Mouse (Mus musculus) adrenal gland, adult 18-20 months (tissue): ENCODE data around the gene Tmem110. TPM values are rescaled to one million over a fixed set of nuclear protein-coding genes. Genes with fewer than 3 reads are reported as not detected.
A peak's percentile ranks its signal among the peaks of the same experiment; 100 is the strongest.

Experiments
- DNase-seq, 2 experiments: peaks; one replicate each; pipeline ENCODE4 v3.0.0; 2021 to 2022; ENCODE audit warnings: low spot score in 2 of 2
- total RNA-seq, 2 experiments: library from RNA; stranded (reverse); gene quantifications; 1 replicate in 1 of 2; 2 replicates in 1 of 2; pipeline ENCODE4 v1.2.3; 2021

The Tmem110 gene
- total RNA-seq, 2 experiments from 2014 or later = 16.9 to 25.7 TPM

DNA sequence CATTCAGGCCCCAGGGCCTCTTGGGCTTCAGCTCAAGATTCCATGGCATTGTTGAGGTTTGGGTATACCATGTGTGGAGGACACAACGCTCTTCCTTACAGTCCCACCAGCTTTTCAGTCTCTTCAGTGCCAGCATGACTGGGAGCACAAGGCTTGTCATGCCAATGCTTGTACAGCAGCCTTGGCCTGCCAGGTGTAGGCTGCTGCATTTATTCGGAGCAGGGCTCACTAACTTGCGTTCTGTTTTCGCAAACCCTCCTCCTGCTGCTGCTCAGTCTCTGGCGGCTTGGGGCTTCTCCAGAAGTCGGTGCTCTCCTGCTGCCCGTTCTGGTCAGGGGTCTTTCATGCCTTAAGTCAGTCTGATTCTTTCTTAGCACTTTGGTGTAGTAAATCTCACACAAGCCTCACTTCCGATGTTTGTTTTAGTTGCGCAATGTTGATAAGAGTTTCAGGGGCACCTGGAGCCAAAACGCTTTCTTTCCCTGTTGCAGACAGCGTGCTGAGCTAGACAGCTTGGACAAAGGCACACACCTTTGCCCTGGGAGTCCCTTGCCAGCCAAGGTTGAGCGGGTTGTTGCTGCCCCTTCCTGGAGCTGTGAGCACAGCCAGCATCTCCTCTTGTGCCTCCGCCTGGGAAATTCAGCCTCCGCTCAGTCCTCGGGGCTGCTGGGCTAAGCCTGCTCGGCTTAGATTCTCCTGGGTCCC lies 36.2 kb downstream of the Tmem110 start:
- DNase-seq = no peak

- DNase-seq = no peak
Observed at GRCm38 (mm10) chr14:30862368-30862767, 37.0 kb downstream of the Tmem110 start.

GRCm38 (mm10) chr14:30865311-30865710 lies 39.9 kb downstream of the Tmem110 start:
- DNase-seq = no peak

DNA sequence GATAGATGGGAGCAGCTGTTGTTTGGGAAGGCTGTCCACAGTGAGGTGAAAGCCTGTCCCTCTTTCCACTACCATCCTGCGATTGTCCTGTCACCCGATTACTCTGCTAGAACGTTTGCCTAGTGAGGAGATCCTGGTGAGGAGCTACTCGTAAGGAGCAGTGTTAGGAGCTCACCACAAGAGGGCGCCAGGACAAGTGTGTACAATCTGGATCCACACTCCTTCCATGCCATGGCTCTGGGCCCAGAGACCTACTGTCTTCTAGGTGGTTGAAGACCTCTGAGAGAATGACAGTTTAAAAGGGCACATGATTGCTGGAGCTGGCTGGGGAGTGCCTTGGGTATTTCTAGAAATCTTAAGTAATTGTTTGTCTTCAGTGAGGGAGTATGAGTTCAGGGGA lies 41.7 kb downstream of the Tmem110 start:
- DNase-seq = peak; percentile 63 to 71

DNA sequence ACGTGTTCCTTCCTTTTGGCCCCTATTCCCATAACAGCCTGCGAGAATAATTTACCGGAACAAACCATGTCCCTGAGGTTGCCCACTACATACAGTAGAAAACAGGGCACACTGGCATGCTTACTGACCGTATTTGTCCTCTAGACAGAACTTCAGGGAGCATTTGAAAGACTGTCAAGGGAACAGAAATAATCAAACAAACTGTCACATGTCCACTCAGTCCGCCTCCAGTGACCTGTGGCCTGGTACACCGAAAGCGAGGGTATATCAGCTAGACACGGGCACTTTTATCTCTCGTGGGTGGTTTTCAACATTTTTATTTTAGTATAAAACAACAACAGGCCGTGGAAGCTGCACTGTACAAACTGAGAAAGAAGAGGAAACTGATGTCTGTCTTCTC lies 43.4 kb downstream of the Tmem110 start:
- no peak for DNase-seq

- no peak for DNase-seq
Observed at GRCm38 (mm10) chr14:30869391-30869801, 44.0 kb downstream of the Tmem110 start.

DNA sequence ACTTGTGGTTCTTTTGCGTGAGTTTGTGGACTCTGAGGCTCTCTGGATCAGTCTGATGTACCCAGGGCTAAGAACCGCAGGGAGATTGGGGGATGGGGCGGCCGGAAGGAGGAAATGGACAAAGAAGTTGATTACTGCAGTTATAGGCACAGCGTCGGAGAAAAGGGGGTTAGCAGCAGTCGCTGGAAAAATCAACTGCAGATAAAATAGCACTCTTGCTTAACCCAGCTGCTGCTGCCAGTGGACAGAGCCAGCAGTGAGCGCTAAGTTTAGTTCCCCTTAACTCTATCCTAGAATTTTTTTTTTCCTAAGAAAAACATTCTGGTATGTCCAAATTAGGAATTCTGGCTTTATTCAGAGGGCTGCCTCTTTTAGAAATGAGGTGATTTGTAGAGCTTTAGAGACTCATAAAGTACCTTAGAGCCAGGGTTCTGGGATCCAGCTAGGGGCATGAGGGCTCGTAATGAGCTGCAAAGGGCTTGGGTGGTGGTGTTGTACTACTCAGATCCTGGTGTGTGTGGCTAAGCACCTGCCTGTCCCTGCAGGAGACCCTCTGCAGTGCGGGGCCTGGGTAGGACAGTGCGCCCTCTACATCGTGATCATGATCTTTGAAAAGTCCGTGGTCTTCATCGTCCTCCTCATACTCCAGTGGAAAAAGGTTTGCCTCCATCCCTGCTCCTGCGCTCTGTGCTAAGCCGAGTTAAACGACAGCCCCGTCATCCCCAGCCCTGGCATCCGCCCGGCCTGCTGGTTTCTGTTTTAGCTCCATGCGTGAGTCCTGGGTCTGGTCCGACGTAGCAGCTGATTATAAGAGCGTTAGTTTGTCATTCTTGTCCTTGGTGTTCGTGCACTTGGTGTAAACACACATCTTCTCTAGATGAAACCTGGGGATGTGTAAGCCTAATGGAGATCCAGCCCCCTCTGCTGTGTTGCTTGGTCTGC lies 45.1 kb downstream of the Tmem110 start:
- no peak for DNase-seq

DNA sequence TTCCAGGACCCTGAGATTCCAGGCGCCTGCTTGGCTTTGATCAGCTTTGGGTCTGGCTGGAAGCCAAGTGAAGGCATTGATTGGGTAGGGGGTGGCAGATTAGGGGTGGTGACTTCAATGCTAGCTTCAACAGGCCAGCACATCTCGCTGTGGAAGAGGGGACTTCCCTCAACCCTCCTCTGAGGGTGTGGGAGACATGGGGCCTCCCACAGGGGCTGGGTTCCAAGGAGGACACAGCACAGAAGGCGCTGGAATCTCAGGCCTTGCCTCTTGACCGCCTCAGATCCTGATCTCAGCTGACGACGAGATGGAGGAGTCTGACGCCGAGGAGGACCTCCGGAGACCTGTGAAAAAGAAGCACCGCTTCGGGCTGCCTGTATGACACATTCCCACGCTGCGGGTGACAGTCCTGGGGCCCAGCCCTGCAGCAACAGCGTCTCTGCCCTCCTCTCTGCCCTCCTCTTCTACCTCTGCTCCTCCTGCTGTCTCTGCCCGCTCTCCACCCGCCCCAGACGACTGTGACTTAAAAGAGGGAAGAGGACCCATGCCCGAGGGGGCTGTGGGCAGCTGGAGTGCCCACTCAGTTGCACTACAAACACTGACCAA lies 48.8 kb downstream of the Tmem110 start:
- no peak for DNase-seq

DNA sequence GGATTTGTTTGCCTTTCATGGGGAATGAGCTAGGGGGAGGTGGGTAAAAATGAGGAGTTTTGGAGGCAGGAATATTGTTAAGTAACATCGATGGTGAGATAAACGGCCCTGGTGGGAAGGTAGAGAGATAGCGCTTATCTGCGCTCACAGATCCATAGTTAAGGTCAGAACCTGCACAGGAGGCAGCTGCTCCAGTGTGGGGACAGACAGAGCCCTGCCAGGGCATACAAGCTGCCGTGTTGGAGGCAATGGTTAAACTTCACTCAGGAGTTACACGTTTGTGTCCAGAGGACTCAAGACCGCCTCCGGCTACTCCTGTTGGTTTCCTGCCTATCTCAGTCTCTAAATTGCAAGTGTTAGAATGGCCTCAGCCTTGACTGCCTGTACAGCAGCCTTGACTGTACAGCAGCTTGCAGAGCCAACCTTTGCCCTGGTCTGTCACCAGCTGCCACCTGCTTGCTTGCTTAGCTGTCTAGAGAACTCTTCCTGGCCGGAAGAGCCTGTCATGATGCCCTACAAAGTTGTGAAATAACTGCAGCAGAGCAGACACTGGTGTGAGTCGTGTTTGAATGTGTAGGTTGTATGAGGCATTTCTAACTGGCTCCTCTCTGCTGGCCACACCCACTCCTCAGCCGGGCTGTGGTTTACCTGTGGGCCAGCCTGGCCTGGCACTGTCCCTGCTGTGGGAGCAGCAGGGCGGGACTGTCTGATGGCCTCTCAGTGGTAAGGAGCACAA lies 49.9 kb downstream of the Tmem110 start:
- DNase-seq = no peak

GRCm38 (mm10) chr14:30875955-30876354 lies 50.6 kb downstream of the Tmem110 start:
- no peak for DNase-seq

GRCm38 (mm10) chr14:30876451-30876850 lies 51.1 kb downstream of the Tmem110 start:
- no peak for DNase-seq

DNA sequence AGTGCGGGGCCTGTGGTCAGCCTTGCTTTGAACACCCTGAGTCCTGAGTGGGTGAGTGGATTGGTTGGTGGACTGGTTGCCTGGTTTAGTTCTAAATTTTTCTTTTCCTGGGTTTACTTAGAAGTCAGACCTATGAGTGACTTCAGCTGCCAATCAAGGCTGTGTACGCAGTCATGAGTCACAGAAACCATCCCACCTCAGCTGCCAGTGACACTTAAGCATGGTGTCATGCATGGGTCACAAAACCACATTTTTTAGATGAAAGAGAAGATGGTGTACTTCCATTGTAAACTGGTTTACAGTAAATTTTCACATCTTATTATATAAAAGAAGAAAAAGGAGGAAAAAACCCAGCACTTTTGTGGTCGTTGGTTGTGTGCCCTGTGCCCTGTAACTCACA lies 52.4 kb downstream of the Tmem110 start:
- DNase-seq = no peak

DNA sequence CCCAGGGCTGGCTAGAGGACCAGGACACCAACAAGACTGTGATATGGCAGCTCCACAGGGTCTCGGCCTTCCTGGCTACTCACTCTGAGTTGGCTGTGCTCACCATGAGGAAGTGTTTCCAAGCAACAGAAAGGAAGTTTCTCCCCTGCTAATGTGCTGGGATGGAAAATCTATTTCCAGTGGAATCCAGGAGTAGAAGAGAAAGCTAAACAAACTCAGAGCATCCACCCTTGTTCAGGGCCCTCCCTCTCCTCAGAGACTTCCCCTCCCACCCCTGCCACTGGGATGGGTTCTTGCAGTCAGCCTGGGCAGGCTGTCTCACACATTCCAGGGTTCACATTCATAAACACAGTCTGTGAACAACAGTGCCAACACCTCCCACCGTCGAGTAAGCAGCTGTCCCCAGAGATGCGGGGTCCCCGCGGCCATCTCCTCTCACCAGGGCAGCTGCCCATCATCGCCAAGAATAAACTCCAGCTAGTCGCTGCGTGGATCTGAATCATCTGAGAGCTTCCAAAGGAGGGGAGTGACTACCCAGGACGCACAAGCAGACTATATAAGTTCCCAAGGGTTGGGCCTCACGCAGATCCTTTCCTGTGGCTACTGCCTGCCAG lies 53.7 kb downstream of the Tmem110 start, which contains the start of gene Mustn1:
Gene Mustn1, plus strand, starts transcription at position 243 of the 614 bp plus-strand sequence.
- DNase-seq = no peak

GRCm38 (mm10) chr14:30879794-30880193 lies 54.4 kb downstream of the Tmem110 start:
- no peak for DNase-seq

DNA sequence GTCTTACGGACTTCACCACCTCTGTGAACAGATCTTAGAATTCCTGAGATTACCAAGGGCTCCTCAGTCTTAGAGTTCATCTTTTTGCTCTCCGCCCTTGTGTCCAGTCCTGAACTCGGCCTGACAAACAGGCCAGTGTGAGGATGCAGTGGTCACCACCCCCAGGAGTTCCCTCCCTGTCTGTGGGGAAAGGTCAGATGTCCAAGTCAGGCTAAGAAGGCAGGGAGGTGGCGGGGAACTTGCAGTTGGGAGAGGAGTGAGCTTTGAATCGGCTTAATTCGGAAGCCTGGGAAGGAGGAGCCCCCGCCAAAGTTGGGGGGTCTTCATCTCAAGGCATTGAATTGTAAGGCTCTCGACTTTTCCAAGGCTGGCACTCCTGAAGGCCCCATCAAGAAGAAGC lies 54.9 kb downstream of the Tmem110 start:
- DNase-seq = no peak

GRCm38 (mm10) chr14:30880811-30881717 lies 55.7 kb downstream of the Tmem110 start:
- peak; percentile 36 to 57 for DNase-seq

GRCm38 (mm10) chr14:30881718-30882108 lies 56.3 kb downstream of the Tmem110 start:
- DNase-seq = no peak

- no peak for DNase-seq
Observed at GRCm38 (mm10) chr14:30885298-30885697, 59.9 kb downstream of the Tmem110 start.

DNA sequence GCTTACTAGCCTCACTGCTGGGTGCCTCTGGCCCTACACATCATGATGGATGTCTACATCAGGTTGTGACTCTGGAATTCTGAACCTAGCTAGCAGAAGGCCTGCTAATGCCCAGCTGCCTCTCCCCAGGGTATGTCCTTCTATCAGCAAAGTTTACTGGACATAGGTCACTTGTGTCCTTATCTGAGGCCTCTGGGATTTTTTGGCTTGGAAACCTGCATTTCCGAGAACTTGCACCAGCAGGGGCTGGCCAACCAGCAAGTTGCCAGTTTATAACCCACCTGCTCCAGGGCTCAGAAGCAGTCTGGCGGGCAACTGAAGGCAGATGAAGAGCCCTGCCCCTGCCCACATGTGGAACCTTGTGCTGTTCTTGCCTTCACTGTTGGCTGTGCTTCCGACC lies 60.8 kb downstream of the Tmem110 start, which contains the start of gene Itih4:
Gene Itih4, plus strand, starts transcription at position 273 of the 400 bp plus-strand sequence.
- no peak for DNase-seq
